Mouse (Mus musculus): ENCODE data around the gene Enox1.

DNA sequence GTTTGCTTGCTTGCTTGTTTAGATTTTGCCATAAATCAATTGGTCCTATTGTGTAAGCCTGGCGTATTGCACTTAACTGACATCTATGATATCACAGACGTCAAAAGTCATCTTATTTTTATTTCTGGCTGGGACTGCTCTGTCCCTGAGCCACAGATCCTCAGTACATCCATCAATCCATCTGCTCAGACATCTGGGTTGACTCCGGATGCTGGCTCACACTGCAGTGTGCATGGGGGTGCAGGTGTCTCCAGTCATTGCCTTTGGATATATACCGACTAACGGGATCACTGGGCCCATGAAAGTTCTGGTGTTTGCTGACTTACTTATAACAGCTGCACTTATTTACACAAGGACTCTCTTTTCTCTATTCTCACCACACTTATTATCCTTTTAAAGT lies 419.8 kb downstream of the Enox1 start:
- TF ChIP-seq CTCF (IDR thresholded peaks at IDR 0.05; ENCODE audit: insufficient read depth, low read length) (no peak), POLR2A (IDR thresholded peaks at IDR 0.05; ENCODE audit: borderline replicate concordance, extremely low read depth, low read depth, low read length) (no peak)
